ENCODE assay signal across 17 mouse cellular contexts in genomic region chr6:88769723-88770122, GRCm38 (mm10). TPM values are rescaled to one million over a fixed set of nuclear protein-coding genes. Genes with fewer than 3 reads are reported as not detected.
DNase-seq lines count a peak whose midpoint lies in the region; ATAC-seq and TF ChIP-seq lines count a peak whose summit lies in the region.
"Had no signal": no experiment of that assay in that cellular context is flagged by ENCODE, and none has a peak within 500 bp of the region (broad histone marks: within the 10 kb centered on the region; RNA-seq: fewer than 3 reads in every experiment).

No protein-coding gene starts in this region.

- H3K79me2 ChIP-seq in CH12.LX (replicated peaks; ENCODE audit: control insufficient read depth, extremely low read depth, insufficient read depth, poor library complexity, severe bottlenecking): peaks cover 42% of the 10 kb centered on the region

- H3K27me3 ChIP-seq in liver, embryonic 13.5 days: 0 out of 2 replicates have a peak, but pooled peaks cover 4% of the 10 kb centered on the region
- H3K27me3 ChIP-seq in liver, postnatal 0 days (ENCODE audit: insufficient read depth, low read length): no peaks in the 10 kb centered on the region
- no peaks in the 10 kb centered on the region for H3K27me3 ChIP-seq in CH12.LX (replicated peaks)
- no peaks in the 10 kb centered on the region for H3K27me3 ChIP-seq in midbrain, embryonic 14.5 days (ENCODE audit: control insufficient read depth, insufficient read depth, low read length)
- H3K27me3 ChIP-seq: embryonic facial prominence, embryonic 12.5 days; forebrain, embryonic 13.5 days; hindbrain, embryonic 12.5 days; limb, embryonic 15.5 days; midbrain, embryonic 12.5 days had no signal

- H3K4me2 ChIP-seq in liver, embryonic 13.5 days: no peak overlapping the region
- no peak overlapping the region for H3K4me2 ChIP-seq in liver, postnatal 0 days (ENCODE audit: low read depth, low read length)
- H3K4me2 ChIP-seq in CH12.LX (ENCODE audit: insufficient read depth, low read depth, poor library complexity, severe bottlenecking): peak overlapping the region; percentile 37; the same call in 1 of the 2 replicates
- no peak overlapping the region for H3K4me2 ChIP-seq in midbrain, embryonic 14.5 days (ENCODE audit: low read length)
- H3K4me2 ChIP-seq: embryonic facial prominence, embryonic 12.5 days; forebrain, embryonic 13.5 days; hindbrain, embryonic 12.5 days; limb, embryonic 15.5 days; midbrain, embryonic 12.5 days had no signal

- H3K9ac ChIP-seq in liver, embryonic 13.5 days: no peak overlapping the region
- H3K9ac ChIP-seq in liver, postnatal 0 days (replicated peaks): no peak overlapping the region
- no peak overlapping the region for H3K9ac ChIP-seq in CH12.LX (ENCODE audit: insufficient read depth, low read depth)
- H3K9ac ChIP-seq in midbrain, embryonic 14.5 days (replicated peaks; ENCODE audit: low read length): no peak overlapping the region
- H3K9ac ChIP-seq: embryonic facial prominence, embryonic 12.5 days; forebrain, embryonic 13.5 days; hindbrain, embryonic 12.5 days; limb, embryonic 15.5 days; midbrain, embryonic 12.5 days had no signal

- WGBS in liver, embryonic 13.5 days (ENCODE audit: insufficient replicate concordance): 69% methylated on average over 6 of the region's 6 CpGs
- WGBS in liver, postnatal 0 days (ENCODE audit: insufficient replicate concordance): 69% methylated on average over 6 of the region's 6 CpGs
- WGBS in midbrain, embryonic 14.5 days: 86% methylated on average over 6 of the region's 6 CpGs

- H3K4me3 ChIP-seq in liver, embryonic 13.5 days (replicated peaks): no peak overlapping the region
- H3K4me3 ChIP-seq in liver, postnatal 0 days (ENCODE audit: low read depth, low read length): no peak overlapping the region
- H3K4me3 ChIP-seq in CH12.LX (replicated peaks in 1 of 3; ENCODE audit: low read depth in 2 of 3, low read length in 2 of 3, poor library complexity in 1 of 3): peak overlapping the region in 1 of 3 experiments; percentile 7
- no peak overlapping the region for H3K4me3 ChIP-seq in midbrain, embryonic 14.5 days (replicated peaks; ENCODE audit: low read depth, low read length)
- H3K4me3 ChIP-seq: embryonic facial prominence, embryonic 12.5 days; forebrain, embryonic 13.5 days; hindbrain, embryonic 12.5 days; limb, embryonic 15.5 days; midbrain, embryonic 12.5 days had no signal

- no peak for TF ChIP-seq EP300 in liver, postnatal 0 days (IDR thresholded peaks at IDR 0.05; ENCODE audit: low read depth)
- 0 out of 2 replicates have a peak, but pooled peaks have one; percentile 31 for TF ChIP-seq EP300 in CH12.LX (IDR thresholded peaks at IDR 0.05; ENCODE audit: low read length)

- no peak for ATAC-seq in liver, embryonic 13.5 days (ENCODE audit: low read depth)
- ATAC-seq in liver, postnatal 0 days: no peak
- ATAC-seq in megakaryocyte progenitor cell, adult 5-6 weeks (replicated peaks; ENCODE audit: poor library complexity): peak; percentile 43; the same call in 1 of the 2 replicates
- ATAC-seq in midbrain, embryonic 14.5 days (ENCODE audit: low FRiP score, low TSS enrichment): no peak
- ATAC-seq: lung, postnatal 0 days had no signal

- peaks cover 59% of the 10 kb centered on the region for H3K4me1 ChIP-seq in liver, embryonic 13.5 days (replicated peaks)
- H3K4me1 ChIP-seq in liver, postnatal 0 days (ENCODE audit: insufficient read depth): peaks cover 2% of the 10 kb centered on the region; the same call in 1 of the 2 replicates
- peaks cover 26 to 80% of the 10 kb centered on the region in 2 experiments for H3K4me1 ChIP-seq in CH12.LX (ENCODE audit: control insufficient read depth in 1 of 2, insufficient read depth in 2 of 2)
- 0 out of 2 replicates have a peak, but pooled peaks cover 6% of the 10 kb centered on the region for H3K4me1 ChIP-seq in midbrain, embryonic 14.5 days (ENCODE audit: control insufficient read depth, insufficient read depth, low read length)

- no peak for DNase-seq in liver, embryonic 13.5 days
- DNase-seq in liver, postnatal 0 days: no peak
- no peak for DNase-seq in CH12.LX (ENCODE audit: extremely low read depth)
- peak; percentile 65 for DNase-seq in thymus, postnatal 25 days
- DNase-seq in midbrain, embryonic 14.5 days: no peak
- no peak for DNase-seq in adrenal gland, postnatal 4 days (ENCODE audit: low spot score in 2 of 2)
- no peak for DNase-seq in urinary bladder, postnatal 36 days (ENCODE audit: low spot score in 2 of 2)
- DNase-seq: gastrocnemius, postnatal 10 days had no signal

- in situ Hi-C loops in CH12.LX (cut with MboI; ENCODE audit: low pct_ligation_motif_present, low pct_unique_long_range_greater_than_20kb, low sequenced_read_pairs): loop anchor here (5.0 kb wide), 1 partner anchor 37 kb away; no protein-coding TSS in a partner anchor

- no peak for TF ChIP-seq CTCF in liver, postnatal 0 days (IDR thresholded peaks at IDR 0.05; ENCODE audit: low read depth)
- TF ChIP-seq CTCF in CH12.LX (conservative IDR thresholded peaks at IDR 0.05 in 1 of 2, IDR thresholded peaks at IDR 0.05 in 1 of 2; ENCODE audit: low read depth in 2 of 2, low read length in 2 of 2): no peak

- TF ChIP-seq POLR2A in CH12.LX (IDR thresholded peaks at IDR 0.05; ENCODE audit: low read depth, low read length): no peak

- H3K36me3 ChIP-seq in liver, embryonic 13.5 days: peaks cover 64% of the 10 kb centered on the region
- H3K36me3 ChIP-seq in liver, postnatal 0 days (replicated peaks; ENCODE audit: insufficient read depth, low read length): peaks cover 15% of the 10 kb centered on the region
- peaks cover 64 to 84% of the 10 kb centered on the region in 2 experiments for H3K36me3 ChIP-seq in CH12.LX (replicated peaks in 1 of 2; ENCODE audit: control insufficient read depth in 1 of 2, insufficient read depth in 1 of 2, low read length in 1 of 2)
- H3K36me3 ChIP-seq in midbrain, embryonic 14.5 days (ENCODE audit: control insufficient read depth, insufficient read depth, low read length): no peaks in the 10 kb centered on the region
- H3K36me3 ChIP-seq: embryonic facial prominence, embryonic 12.5 days; hindbrain, embryonic 12.5 days; limb, embryonic 15.5 days; midbrain, embryonic 12.5 days had no signal

- dilution Hi-C loops in CH12.LX (cut with MboI; ENCODE audit: extremely low pct_ligation_motif_present, extremely low pct_unique_long_range_greater_than_20kb, low sequenced_read_pairs): no loop called here

- H3K9me3 ChIP-seq in liver, embryonic 13.5 days (replicated peaks): no peaks in the 10 kb centered on the region
- no peaks in the 10 kb centered on the region for H3K9me3 ChIP-seq in liver, postnatal 0 days (ENCODE audit: low read length)
- peaks cover 10% of the 10 kb centered on the region for H3K9me3 ChIP-seq in CH12.LX (replicated peaks; ENCODE audit: low read length)
- no peaks in the 10 kb centered on the region for H3K9me3 ChIP-seq in midbrain, embryonic 14.5 days (ENCODE audit: control insufficient read depth, low read length)
- H3K9me3 ChIP-seq: embryonic facial prominence, embryonic 12.5 days; forebrain, embryonic 13.5 days; hindbrain, embryonic 12.5 days; limb, embryonic 15.5 days; midbrain, embryonic 12.5 days had no signal

- TF ChIP-seq RAD21 in CH12.LX (IDR thresholded peaks at IDR 0.05; ENCODE audit: low read depth, low read length): no peak

- peak overlapping the region; percentile 27 for H3K27ac ChIP-seq in liver, embryonic 13.5 days
- H3K27ac ChIP-seq in liver, postnatal 0 days (ENCODE audit: low read depth): no peak overlapping the region
- peak overlapping the region; percentile 63; the same call in 1 of the 2 replicates for H3K27ac ChIP-seq in CH12.LX (ENCODE audit: insufficient read depth, low read depth)
- no peak overlapping the region for H3K27ac ChIP-seq in midbrain, embryonic 14.5 days (replicated peaks; ENCODE audit: low read depth, low read length)
- H3K27ac ChIP-seq: embryonic facial prominence, embryonic 12.5 days; hindbrain, embryonic 12.5 days; kidney, postnatal 0 days; limb, embryonic 15.5 days; midbrain, embryonic 12.5 days had no signal

TF ChIP-seq in CH12.LX, 34 proteins besides CTCF, POLR2A, EP300 and RAD21 (continues in another document):
- TF ChIP-seq USF2 (conservative IDR thresholded peaks at IDR 0.05; ENCODE audit: low read depth, low read length): no peak
- TF ChIP-seq TCF12 (IDR thresholded peaks at IDR 0.05; ENCODE audit: low read depth, low read length): no peak
- no peak for TF ChIP-seq KAT2A (IDR thresholded peaks at IDR 0.05; ENCODE audit: insufficient replicate concordance, low read length)
- TF ChIP-seq IRF4 (IDR thresholded peaks at IDR 0.05; ENCODE audit: low read depth, low read length): no peak
- no peak for TF ChIP-seq ZMIZ1 (IDR thresholded peaks at IDR 0.05; ENCODE audit: low read depth, low read length)
- no peak for TF ChIP-seq ZNF384 (IDR thresholded peaks at IDR 0.05; ENCODE audit: low read depth, low read length)
- TF ChIP-seq USF1 (IDR thresholded peaks at IDR 0.05; ENCODE audit: low read depth, low read length): no peak
- TF ChIP-seq CHD1 (IDR thresholded peaks at IDR 0.05; ENCODE audit: low read depth, low read length): no peak
- TF ChIP-seq ZC3H11A (IDR thresholded peaks at IDR 0.05; ENCODE audit: low read depth, low read length): no peak
- no peak for TF ChIP-seq JUN (IDR thresholded peaks at IDR 0.05; ENCODE audit: insufficient read depth, low read depth, low read length)
- TF ChIP-seq CHD2 (IDR thresholded peaks at IDR 0.05; ENCODE audit: low read length): no peak
- no peak for TF ChIP-seq TBP (conservative IDR thresholded peaks at IDR 0.05; ENCODE audit: low read depth, low read length)
- TF ChIP-seq E2F4 (IDR thresholded peaks at IDR 0.05; ENCODE audit: insufficient replicate concordance, low read depth, low read length): no peak
- TF ChIP-seq SMC3 (IDR thresholded peaks at IDR 0.05; ENCODE audit: low read depth, low read length): no peak
- no peak for TF ChIP-seq MAFK (IDR thresholded peaks at IDR 0.05; ENCODE audit: insufficient replicate concordance, low read length)
- no peak for TF ChIP-seq HCFC1 (IDR thresholded peaks at IDR 0.05; ENCODE audit: low read depth, low read length)
- TF ChIP-seq MYC (IDR thresholded peaks at IDR 0.05; ENCODE audit: low read depth, low read length): no peak
- TF ChIP-seq BHLHE40 (IDR thresholded peaks at IDR 0.05; ENCODE audit: low read depth, low read length): no peak
- no peak for TF ChIP-seq MAZ (IDR thresholded peaks at IDR 0.05; ENCODE audit: low read depth, low read length)

RNA-seq across cellular contexts. Expression of gene Mgll, which starts 45.5 kb away (rescaled TPM):
- polyA plus RNA-seq in liver, embryonic 13.5 days (2015; fragmentation: Nextera tagmentation; extraction: Ambion mirVana): 66.8 and 68.8 TPM in 2 replicates
- polyA plus RNA-seq in liver, postnatal 0 days (2015; fragmentation: Nextera tagmentation; extraction: Ambion mirVana): 106 and 121 TPM in 2 replicates
- total RNA-seq in CH12.LX (2012; rRNA removed) (81.1 and 95.6 TPM in 2 replicates), CH12.LX (2014; rRNA removed) (57.7 and 60.8 TPM in 2 replicates)
- polyA plus RNA-seq in CH12.LX (2012; ENCODE audit: insufficient read length, low read depth): 66.6 and 76.5 TPM in 2 replicates
- total RNA-seq in megakaryocyte progenitor cell, adult 5-6 weeks (2015): 1.7 and 1.9 TPM in 2 replicates
- 1.6 and 2.7 TPM in 2 replicates for total RNA-seq in megakaryocyte progenitor cell, adult 5-6 weeks (2017)
- polyA plus RNA-seq in midbrain, embryonic 14.5 days (2014; fragmentation: Nextera tagmentation; extraction: Ambion mirVana): 21.5 and 24.7 TPM in 2 replicates
- total RNA-seq in adrenal gland, postnatal 4 days (2021): 10 to 100 TPM; 83.6 to 88.1 TPM
- total RNA-seq: MEL had no signal

Comparison
In these comparisons a context has a peak if more than half of its experiments do, and no peak if none do; other contexts are left out.
1. H3K27ac ChIP-seq: peak in liver, embryonic 13.5 days (single experiment) and CH12.LX (single experiment); none in liver, postnatal 0 days (single experiment) and midbrain, embryonic 14.5 days (single experiment).